Mouse (Mus musculus) right cerebral cortex, postnatal 14 days (tissue): ENCODE data around the gene Sp8.

Experiments
- DNase-seq: peaks from one replicate; pipeline ENCODE4 v3.0.0; 2022

Gene Sp8

DNA sequence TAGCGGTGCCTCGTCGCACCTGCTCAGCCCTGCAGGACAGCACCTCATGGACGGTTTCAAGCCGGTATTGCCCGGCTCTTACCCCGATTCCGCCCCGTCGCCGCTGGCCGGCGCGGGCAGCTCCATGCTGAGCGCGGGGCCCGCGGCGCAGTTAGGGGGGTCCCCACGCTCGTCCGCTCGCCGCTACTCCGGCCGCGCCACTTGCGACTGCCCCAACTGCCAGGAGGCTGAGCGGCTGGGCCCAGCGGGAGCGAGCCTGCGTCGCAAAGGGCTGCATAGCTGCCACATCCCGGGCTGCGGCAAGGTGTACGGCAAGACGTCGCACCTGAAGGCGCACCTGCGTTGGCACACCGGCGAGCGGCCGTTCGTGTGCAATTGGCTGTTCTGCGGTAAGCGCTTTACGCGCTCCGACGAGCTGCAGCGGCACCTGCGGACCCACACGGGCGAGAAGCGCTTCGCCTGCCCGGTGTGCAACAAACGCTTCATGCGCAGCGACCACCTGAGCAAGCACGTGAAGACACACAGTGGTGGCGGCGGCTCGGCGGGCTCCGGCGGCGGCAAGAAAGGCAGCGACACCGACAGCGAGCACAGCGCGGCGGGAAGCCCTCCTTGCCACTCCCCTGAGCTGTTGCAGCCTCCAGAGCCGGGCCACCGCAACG lies 3.2 kb downstream of the Sp8 start:
- no peak for DNase-seq

DNA sequence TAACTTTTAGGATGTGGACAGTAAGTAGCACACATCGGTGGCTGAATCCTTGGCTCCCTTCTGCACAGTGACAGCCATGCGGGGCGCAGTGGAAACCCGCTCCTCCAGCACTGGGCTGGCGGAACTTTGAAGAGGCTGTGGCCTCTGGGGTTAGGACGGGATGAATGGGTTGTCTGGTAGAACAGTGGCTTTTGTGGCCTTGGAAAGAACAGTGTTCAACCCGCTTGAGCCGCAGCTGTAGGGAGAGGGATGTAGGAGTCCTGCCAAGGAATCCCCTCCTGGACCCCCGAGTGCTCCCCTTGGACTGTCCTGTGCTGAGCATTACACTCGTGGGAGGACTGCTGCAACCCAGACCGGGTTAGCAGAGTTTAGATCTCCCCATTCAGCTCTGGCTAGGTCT lies 3.9 kb downstream of the Sp8 start:
- no peak for DNase-seq

- DNase-seq = no peak
These were observed 4.8 kb downstream of the Sp8 start for GRCm38 (mm10) chr12:118850851-118851410.

DNA sequence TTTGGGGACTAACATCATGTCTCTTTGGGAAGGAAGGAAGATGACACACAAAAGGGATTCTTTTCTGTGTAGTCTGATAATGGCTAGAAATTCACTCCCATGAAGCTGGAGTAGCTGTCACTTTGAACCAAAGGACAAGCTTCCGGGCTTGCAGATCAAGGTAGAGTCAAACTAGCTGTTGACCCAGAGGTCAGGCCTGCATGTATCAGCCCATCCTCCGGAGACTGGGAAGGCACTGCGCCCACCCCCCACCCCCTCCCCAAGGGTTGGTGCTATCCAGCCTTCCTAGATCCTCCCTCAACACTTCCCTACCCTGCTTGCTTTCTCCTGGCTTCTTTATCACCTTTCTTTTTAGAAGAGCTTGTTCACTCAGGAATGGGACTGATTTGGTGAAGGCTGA lies 7.2 kb downstream of the Sp8 start:
- no peak for DNase-seq

- DNase-seq = no peak
These were observed 8.3 kb downstream of the Sp8 start for GRCm38 (mm10) chr12:118854401-118854800.

DNA sequence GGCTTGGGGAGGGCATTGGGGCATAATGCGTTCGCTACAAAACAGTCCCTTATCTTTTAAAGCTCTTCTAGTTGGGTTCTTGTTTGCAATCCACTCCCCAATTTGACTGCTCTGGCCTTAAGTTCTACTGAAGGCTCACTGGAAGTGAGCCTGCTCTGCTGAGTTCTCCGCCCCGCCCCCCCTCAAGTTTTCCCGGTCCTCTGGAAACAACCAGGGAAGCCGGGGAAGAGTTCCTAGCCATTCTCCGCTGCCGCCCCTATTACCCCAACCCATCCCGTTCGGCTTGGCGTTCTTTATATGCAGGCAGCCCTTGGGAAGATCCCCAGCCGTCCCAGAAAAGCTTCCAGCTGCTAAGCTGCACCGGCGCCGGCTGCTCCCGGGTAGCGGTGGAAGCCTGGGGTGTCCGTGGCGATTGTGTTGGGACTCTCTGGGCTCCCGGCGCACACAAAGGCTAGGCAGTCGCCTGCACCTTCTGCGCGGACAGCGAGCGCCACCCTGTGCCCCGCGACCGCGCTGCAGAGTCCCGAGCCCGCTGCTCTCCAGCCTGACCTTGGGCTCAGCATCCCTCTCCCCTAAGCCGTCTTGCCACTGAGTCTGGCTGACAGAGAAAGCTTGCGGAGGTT lies 8.8 kb downstream of the Sp8 start:
- peak; percentile 54 for DNase-seq

- no peak for DNase-seq
These were observed 10.0 kb downstream of the Sp8 start for GRCm38 (mm10) chr12:118856151-118856550.

DNA sequence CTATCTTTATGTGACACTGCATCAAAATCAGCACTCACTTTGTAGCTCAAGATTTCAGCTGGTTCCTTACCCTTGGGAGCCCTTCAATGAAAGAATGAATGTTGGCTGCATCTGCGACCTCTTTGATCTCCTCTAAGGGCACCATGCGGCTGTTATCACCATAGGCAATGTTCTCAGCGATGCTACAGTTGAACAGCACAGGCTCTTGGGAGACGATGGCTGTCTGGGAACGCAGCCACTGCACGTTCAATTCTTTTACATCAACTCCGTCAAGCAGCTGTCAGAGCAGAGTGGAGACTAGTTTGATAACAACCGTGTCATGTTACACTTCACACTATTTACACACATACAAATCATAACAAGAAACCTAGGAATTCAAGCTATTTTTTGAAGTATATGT lies 26.5 kb downstream of the Sp8 start:
- no peak for DNase-seq

GRCm38 (mm10) chr12:118882790-118883189 lies 36.7 kb downstream of the Sp8 start:
- no peak for DNase-seq

- DNase-seq = no peak
These were observed 41.8 kb downstream of the Sp8 start for GRCm38 (mm10) chr12:118887964-118888363.
